Mouse (Mus musculus): ENCODE data around the gene Itpr2.

Gene Itpr2

DNA sequence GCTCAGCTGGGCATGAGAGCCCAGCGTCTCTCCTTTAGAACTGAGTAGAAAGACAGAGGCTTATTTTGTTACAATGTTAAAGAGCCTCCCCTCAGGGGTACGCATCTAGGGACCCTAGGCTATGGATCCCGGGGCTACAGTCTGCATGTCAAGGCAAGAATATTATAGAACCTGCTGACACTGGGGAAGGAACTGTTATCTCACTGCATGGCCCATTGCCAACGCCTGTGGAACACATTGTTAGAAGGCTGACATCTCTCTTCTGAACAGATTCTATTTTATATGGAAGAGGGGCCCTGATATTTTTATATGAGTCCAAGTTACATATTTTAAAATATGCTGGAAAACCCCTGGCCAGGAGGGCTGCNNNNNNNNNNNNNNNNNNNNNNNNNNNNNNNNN is 342.4 kb downstream of the Itpr2 start:
- no peak for DNase-seq (ENCODE audit: low read depth, low spot score)

GRCm38 (mm10) chr6:146158717-146159116 is 343.3 kb downstream of the Itpr2 start:
- DNase-seq (ENCODE audit: low read depth, low spot score): no peak

GRCm38 (mm10) chr6:146157983-146158535 is 344.0 kb downstream of the Itpr2 start:
- DNase-seq (ENCODE audit: low read depth, low spot score): no peak

DNA sequence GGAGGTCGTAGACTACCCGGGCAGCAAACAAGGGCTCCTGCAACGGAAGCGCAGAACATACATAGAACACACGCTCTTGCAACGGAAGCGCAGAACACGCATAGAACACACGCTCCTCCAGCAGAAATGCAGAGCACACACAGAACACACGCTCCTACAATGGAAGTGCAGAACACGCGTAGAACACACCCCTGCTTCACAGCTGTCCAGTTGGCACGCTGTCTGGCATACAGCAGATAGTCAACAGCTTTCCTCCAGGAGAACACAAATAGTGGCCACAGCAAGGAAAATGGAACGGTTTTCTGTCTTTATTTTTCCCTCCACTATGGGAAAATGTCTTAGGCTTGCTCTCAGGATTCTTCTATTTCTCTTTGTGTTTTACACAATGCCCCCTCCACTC is 344.9 kb downstream of the Itpr2 start:
- no peak for DNase-seq (ENCODE audit: low read depth, low spot score)

- DNase-seq (ENCODE audit: low read depth, low spot score): no peak
These were observed 345.5 kb downstream of the Itpr2 start for GRCm38 (mm10) chr6:146156536-146156935.

DNA sequence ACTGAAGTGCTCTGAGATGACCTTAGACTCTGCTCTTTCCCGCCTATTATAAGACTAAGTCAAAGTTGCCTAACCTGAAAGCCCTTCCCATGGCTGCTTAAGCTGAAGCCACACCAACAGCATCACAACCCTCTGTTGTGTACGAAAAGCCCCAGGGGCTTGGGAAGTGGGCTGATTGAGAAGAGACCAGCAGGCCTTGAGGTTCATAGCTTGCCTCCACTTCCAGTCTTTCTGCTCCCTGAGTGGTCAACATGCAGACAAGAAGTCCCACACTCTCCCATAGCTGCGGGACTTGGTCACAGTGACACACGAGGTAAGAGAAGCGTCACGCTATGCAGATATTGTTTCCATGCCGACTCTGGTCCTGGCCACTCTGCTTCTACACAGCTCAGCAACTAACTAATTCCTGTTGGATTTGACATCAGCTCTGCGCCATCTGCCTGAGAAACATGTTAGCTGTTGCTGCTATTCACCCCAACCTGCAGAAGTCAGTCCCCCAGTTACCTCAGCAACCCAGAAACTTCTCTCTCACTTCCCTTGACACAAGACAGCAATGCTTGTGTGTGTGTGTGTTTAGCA is 346.8 kb downstream of the Itpr2 start:
- DNase-seq (ENCODE audit: low read depth, low spot score): no peak

GRCm38 (mm10) chr6:146152843-146153242 is 349.2 kb downstream of the Itpr2 start:
- DNase-seq (ENCODE audit: low read depth, low spot score): no peak

DNA sequence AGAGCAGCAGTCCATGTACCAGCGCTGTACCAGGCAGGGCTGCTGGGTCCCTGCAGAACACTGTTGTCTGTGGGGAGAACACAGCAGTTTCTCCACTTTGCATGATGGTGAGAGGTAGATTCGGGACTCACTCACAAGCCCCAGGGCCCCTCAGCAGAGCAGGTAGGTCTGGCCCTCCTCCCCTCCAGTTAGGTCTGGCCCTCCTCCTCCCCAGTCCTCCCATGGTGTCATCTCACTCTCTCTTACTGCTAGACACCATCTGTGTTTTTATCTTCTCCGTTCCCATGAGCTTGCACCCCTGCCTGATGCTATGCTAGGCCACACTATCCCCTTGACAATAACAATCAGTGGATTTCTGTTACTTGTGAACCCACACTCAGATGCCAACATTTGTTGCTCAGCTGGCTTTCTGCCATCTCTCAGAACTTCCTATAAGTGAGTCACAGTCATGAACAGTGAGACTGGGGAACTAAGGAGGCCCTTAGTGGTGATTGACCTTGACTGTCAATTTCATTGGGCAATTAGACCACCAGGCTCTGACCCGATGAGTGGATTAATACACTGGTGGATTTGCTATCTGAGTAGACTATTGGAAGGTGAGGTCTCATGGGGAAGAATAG is 360.9 kb downstream of the Itpr2 start:
- DNase-seq (ENCODE audit: low read depth, low spot score): no peak

GRCm38 (mm10) chr6:146140171-146140570 is 361.9 kb downstream of the Itpr2 start:
- no peak for DNase-seq (ENCODE audit: low read depth, low spot score)

GRCm38 (mm10) chr6:146136646-146137045 is 365.4 kb downstream of the Itpr2 start:
- DNase-seq (ENCODE audit: low read depth, low spot score): no peak

GRCm38 (mm10) chr6:146136244-146136643 is 365.8 kb downstream of the Itpr2 start:
- no peak for DNase-seq (ENCODE audit: low read depth, low spot score)

GRCm38 (mm10) chr6:146135291-146135690 is 366.7 kb downstream of the Itpr2 start:
- DNase-seq (ENCODE audit: low read depth, low spot score): no peak

DNA sequence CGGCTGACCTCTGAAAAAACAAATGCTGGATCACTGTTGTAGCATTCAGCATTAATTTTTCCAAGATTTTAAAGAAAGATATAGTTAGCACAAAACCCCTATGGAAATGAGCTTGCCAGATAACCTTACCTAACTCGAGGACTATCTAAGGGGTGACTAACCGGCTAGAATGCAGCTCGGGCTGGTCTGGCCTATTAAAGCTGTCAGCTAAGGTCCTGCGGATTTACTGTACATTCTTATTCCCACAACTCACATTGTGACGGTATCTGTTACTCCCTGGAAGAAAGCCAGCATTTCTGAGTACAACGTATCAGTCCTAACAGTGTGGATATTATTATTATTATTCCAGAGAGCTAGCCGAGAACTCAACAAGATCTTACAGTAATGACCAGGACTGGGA is 368.1 kb downstream of the Itpr2 start:
- DNase-seq (ENCODE audit: low read depth, low spot score): no peak

DNA sequence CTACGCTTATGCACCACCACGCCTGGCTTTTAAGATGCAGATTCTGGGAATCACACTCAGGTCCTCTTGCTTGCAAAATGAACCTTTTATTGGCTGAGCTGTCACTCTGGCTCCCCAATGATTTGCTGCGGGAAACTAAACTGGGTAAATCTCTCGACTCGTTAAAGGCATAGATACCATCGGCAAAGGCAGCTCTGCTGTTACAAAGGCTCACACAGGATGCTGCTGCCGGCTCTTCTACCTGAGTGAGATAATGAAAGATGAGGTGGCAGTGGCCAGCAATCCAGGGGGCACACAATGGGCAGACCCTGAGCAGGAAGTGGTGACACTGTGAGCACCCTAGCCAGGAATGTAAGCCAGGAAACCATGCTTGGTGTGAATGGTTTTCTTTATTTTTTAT is 373.0 kb downstream of the Itpr2 start:
- DNase-seq (ENCODE audit: low read depth, low spot score): no peak

- DNase-seq (ENCODE audit: low read depth, low spot score): no peak
These were observed 375.0 kb downstream of the Itpr2 start for GRCm38 (mm10) chr6:146126823-146127681.

DNA sequence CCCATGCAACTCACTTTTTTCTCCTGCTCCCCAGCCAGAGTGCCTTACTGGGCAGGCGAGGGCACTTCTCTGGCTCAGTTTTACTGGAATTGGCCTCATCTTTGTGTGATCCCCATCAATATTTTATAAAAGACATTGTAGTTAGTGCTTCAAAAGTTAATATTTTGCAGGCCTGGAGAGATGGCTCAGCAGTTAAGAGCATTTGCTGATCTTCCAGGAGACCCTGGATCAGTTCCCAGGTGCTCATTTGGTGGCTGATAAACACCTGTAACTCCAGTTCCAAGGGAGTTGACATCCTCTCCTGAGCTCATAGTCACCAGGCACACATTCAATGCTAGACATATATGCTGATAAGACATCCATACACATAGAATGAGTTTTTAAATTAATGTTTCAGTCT is 376.4 kb downstream of the Itpr2 start:
- no peak for DNase-seq (ENCODE audit: low read depth, low spot score)

DNA sequence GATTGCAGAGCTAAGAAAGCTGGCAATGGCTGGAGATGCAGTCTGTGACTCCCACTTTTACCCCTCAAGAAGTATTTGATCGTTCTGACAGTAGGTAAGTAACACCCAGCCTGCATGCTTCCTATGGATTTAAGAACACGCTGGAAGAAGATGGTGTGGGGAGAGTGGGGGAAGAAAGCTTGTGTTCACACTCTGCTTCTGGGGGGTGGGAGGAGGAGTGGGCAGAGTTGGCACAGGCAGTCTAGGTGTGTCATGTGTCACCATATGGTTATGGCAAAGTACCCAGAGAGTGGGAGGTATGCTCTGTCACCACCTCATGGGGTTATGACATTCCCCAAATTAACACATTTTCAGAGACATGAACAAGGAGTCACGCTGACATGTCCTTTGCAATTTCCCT is 377.5 kb downstream of the Itpr2 start:
- DNase-seq (ENCODE audit: low read depth, low spot score): no peak

DNA sequence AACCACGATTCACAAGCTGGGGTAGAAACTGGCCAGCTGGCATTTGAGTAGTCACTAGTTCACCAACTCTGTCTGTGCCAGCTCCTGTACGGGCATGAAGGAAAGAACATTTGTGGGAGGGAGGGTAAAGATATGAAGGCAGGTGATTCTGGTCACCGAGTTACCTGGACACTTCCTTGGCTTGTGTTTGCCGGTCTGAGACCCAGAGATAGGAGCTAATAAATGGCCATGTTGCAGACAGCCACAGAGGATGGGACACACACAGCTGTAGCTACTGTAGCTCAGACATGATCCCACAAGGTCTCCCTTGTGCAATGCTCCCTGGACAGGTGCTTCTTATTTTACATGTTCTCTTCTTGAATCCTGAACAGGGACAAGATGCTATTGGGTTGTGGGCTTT is 378.4 kb downstream of the Itpr2 start:
- DNase-seq (ENCODE audit: low read depth, low spot score): no peak

DNA sequence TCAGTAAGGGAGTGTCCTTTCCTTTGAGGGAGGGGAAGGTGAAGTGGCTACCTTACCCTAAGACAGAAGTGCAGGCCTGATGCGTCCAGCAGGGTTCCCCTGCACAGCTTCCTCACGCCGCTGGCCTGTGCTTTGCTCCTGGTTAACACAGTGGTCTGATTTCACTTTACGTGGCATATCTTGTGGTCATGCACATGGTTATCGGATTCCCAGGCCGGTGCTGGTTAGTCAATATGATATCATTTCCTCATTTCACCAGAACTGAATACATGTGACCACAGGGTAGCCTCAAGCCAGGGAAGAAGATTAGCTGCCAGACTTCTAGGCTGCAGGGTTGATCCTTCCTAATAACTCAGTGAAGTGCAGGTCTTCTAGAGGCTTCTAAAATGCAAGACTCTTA is 381.9 kb downstream of the Itpr2 start:
- no peak for DNase-seq (ENCODE audit: low read depth, low spot score)

- no peak for DNase-seq (ENCODE audit: low read depth, low spot score)
These were observed 387.2 kb downstream of the Itpr2 start for GRCm38 (mm10) chr6:146114731-146115302.

- DNase-seq (ENCODE audit: low read depth, low spot score): no peak
These were observed 388.0 kb downstream of the Itpr2 start for GRCm38 (mm10) chr6:146114071-146114470.

DNA sequence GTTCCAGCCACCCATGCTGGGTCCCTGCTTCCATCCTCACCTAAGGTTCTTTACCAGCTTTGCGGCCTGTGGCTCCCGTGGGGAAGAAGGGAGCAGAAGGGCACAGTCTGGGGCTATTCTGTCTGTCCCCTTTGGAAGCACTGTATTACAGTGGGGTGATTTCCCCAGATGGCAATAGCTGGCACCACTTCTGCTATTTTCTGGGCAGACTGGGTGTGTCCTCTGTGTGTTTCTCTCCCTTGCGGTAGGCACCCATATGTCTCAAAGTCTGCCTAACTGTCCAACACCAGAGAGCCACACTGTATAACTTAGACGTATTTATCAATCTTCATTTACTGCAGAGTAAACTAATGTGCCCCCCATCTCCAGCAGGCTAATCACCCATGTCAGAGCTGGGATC is 388.9 kb downstream of the Itpr2 start:
- DNase-seq (ENCODE audit: low read depth, low spot score): no peak
